Mouse (Mus musculus) cortical plate, adult 2 months (tissue): ENCODE measurements at regions not wholly inside any gene's neighbourhood (a gene's known extent, or its start where the extent isn't known, plus 50 kb on each side); places are given as distances from the start of the nearest gene placed in this dataset.

ENCODE experiments used
- CTCF ChIP-seq: fragments of 200-500 bp; IDR thresholded peaks from 2 replicates; pipeline ENCODE4 v1.5.1; 2011; ENCODE audit warnings: mild to moderate bottlenecking, control low read depth, low read length; ENCODE audit not compliant: insufficient read depth; ENCODE audit errors: extremely low read depth
- POLR2A ChIP-seq: fragments of 200-500 bp; IDR thresholded peaks from 2 replicates; pipeline ENCODE4 v1.6.1; 2011; ENCODE audit warnings: mild to moderate bottlenecking, low read length, control low read depth; ENCODE audit not compliant: insufficient read depth; ENCODE audit errors: extremely low read depth

DNA sequence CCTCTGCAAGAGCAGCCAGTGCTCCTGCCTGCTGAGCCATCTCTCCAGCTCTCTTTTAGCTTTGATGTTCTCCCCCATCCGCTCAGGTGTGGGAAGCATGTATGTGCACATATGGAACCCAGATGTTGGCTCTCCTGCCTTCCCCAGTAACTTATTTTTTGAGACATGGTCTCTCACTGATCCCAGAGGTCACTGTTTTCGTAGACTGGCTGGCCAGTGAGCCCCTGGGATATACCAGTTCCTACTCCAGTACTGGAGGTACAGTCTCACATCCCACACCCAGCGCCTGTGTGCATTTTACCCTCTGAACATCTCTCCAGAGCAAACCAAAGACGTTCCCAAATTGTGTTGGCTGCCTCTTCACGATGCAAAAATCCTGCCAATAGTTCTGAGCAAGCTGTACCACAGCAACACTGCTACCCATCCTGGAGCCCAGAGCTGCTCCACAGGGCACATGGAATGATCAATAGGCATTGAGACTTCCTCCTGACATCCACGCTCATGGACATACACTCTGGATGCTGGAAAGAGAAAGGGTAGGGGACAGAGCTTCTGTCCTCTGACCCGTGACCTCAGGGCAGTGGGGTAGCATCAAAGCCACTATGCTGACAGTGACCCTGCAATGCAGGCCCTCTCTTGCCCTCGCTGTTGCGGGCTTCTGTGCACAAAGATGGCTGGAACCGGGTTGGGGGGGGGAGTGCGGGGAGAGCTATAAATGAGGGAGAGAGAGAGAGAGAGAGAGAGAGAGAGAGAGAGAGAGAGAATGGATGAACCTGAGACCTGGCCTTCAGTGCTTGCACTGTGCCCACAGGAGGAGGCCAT is 171.8 kb upstream of the Rapgef5 start:
- TF ChIP-seq POLR2A = no peak
- no peak for TF ChIP-seq CTCF
